Mouse (Mus musculus) mature B cell (primary cell): ENCODE data around the gene Alx3.

Source experiments
- in situ Hi-C: fragments of 300-500 bp; cut with MboI; formaldehyde crosslinking; loops from 2 replicates; pipeline ENCODE4 v1.14.3; 2019

Gene Alx3

DNA sequence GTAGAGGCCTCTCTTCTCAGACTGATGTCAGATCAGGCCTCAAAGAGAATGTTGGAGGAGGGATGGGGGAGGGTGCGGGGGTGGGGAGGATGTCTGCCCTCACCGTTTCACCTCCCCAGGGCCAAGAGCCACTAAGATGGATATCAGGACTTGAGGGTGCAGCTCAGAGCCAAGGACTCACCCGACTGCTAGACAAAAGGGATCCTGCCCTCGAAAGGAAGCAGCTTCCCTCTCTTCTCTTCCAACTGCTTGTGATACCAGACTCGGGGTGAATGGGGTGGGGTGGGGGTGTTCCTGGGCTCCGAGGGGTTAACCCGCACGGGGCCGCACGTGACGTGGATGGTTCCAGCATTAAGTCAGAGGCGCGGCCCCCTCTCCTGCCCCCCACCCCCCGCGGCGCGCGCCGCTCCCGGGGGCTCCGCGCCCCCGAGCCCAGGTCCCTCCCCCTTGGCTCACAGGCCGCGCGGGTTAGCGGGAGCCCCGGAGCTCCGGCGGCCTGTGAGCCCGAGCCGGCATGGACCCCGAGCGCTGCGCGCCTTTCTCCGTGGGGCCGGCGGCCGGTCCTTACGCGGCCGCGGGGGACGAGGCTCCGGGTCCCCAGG is at the start of gene Alx3:
Alx3 (plus strand) TSS at position 370 of the 602 bp plus-strand sequence.
- in situ Hi-C loops, result no loop called here

- in situ Hi-C loops, result no loop called here
Observed at GRCm38 (mm10) chr3:107545278-107545677, 49.6 kb upstream of the Alx3 start.

DNA sequence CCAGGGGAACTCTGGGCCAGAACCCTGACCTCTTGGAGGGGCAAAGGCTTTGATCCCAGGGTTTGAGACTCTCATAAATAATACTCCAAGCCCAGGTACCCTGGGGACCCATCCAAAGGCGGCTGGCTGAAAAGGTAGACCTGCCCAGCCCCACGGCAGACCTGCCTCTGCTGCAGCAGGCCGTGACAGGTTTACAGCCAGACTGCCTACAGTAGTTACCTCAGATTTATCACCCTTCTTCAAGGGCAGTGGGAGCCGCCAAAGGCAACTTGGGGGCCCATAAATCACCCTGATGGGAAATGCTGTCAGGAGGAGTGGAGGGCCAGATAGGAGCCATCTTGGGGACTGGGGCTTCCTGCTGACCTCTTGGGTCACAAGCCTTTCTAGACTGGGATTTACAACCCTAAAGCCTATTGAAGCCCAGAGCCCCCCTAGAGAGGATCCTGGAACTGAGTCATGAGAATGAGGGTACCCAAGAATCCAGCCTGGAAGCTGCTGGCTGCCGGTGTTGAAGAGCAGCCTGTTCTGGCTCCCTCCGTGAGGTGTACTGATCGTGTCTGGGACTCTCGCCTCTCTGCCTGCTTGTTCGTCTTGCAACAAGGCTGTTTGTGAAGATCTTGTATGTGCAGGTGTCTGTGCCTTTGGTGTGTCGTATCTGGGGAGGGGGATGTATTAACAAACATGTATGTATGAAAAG is 49.0 kb upstream of the Alx3 start:
- in situ Hi-C loops, result no loop called here

DNA sequence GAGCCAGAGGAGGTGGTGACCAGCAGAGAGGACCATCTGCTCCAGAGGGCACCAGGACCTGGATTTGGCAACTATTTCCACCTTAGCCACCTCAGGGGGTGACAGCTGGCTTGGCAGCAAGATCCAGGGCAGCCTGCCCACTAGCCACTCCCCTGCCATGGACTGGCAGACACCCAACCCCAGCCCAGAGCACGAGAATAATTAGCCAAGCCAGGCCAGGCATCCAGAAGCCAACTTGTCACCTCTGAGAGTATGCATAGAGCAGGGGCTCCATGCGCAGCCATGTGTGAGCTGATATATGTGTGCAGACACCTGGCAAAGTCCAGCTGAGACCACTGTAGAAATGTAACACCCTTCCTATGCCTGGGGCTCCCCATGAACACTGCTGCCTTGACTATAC is 47.9 kb upstream of the Alx3 start:
- in situ Hi-C loops, result no loop called here

DNA sequence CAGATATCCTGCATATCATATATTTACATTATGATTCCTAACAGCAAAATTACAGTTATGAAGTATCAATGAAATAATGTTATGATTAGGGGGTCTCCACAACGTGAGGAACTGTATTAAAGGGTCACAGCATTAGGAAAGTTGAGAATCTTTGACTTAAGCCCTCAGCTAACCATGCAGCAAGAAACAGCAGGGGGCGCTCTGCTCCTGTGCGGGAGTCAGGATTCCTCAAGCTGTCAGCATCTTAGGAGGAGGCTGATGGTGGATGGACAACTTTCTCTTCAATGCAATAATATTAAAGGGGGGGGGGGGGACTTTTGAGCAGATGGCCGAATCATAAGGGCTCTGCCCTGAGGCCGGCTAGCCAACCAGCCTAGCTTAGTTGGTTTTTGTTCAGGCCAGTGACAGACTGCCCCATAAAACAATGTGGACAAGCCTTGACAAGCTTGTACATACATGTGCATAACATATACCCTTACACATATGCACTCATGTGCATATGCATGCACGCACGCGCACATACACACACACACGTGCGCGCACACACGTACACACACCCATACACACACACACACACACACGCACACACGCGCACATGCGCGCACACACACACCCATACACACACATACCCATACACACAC is 44.3 kb upstream of the Alx3 start:
- in situ Hi-C loops, result no loop called here

DNA sequence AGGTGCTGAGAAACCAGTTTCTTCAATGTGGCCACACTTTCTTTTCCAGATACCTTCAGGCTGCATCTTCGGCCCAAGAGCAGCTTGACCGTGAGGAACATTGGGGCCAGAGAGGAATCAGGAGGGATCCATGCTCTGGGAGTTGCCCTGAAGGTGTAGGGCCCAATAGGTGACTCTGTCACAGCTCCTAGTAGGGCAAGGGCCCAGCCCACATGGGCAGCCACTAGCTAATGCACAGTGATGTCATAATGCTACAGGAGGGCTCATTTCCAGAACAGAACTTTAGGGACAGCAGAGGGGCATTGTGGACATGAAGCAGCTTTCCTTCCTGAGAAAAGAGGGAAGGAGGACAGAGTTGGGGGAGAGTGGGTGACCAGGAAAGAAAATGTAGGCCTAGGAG is 40.0 kb upstream of the Alx3 start, which contains the start of gene Ubl4b:
Ubl4b (minus strand) TSS at position 232 of the 400 bp plus-strand sequence.
- in situ Hi-C loops, result no loop called here

GRCm38 (mm10) chr3:107558740-107559139 is 36.1 kb upstream of the Alx3 start:
- in situ Hi-C loops, result no loop called here

DNA sequence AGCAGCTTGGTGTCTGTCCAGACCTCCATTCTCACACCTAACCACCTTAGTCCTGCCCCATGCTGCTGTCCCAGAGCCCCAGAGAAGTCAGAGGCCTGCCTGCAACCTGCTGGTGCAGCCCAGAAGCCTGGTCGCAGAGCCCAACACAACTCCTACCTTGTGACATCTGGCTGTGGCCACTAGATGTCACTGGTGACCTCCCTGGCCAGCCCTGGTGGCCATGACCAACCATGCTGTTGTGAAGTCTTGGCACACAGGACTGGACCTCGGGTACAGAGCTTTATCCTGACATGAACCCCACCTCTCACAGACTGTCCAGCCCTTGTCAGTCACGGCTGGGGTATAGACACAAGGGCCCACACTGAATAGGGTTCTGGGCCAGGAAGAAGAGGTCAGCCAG is 35.6 kb upstream of the Alx3 start:
- in situ Hi-C loops, result no loop called here

DNA sequence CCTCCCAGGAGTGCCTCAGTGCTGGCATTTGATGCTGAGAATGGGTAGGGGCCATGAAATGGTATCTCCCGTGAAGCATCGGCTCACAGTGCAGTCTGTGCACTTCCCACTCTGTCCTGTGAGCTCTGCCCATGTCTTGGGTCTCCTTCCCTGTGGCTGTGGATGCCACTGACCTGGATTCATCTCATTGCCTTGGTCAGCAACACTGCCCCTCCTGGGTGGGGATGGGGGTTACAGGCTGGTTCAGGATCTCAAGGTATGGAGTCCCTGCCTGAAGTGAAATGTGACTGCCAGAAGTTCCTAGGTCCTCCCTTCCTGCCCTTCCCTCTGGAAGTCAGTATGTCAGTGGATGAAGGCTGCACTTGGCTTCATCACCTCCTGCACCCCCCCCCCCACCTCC is 32.7 kb upstream of the Alx3 start:
- in situ Hi-C loops, result no loop called here

DNA sequence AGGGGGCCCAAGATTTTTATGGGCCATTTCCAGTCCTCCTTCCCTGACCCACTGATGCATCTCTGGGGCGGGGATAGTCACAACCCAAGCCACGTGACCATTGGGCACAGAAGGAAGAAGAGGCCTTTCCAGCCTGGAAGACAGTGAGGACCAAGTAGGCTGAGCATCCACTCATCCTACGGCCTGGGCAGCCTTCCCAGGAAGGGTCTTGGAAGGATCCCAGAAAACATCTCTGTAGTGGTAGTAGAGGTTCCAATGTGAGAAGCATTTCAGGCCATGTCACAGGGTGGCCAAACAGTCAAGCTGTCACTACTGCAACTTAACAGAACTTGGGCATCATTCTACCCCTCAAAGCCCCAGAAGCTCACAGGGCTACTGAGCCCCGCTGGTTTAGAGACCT is 32.2 kb upstream of the Alx3 start:
- in situ Hi-C loops, result no loop called here

GRCm38 (mm10) chr3:107563880-107564279 is 31.0 kb upstream of the Alx3 start:
- in situ Hi-C loops, result no loop called here

- in situ Hi-C loops, result no loop called here
Observed at GRCm38 (mm10) chr3:107565331-107565730, 29.5 kb upstream of the Alx3 start.

GRCm38 (mm10) chr3:107567766-107568165 is 27.1 kb upstream of the Alx3 start:
- in situ Hi-C loops, result no loop called here

- in situ Hi-C loops, result no loop called here
Observed at GRCm38 (mm10) chr3:107568721-107569120, 26.1 kb upstream of the Alx3 start.

DNA sequence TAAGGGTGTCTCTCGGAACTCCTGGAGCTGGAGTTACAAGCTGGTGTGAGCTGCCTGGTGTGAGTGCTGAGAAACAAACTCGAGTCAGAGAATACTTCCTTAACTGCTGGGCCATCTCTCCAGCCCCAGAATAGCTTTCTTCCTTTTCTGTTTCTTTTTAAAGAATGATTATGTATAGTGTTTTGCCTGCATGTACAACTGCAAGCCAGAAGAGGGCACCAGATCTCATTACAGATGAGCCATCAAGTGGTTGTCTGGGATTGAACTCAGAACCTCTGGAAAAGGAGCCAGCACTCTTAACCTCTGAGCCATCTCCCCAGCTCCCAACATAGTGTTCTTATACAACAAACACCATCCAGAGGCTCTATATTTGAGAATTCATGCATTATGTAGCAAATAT is 23.6 kb upstream of the Alx3 start:
- in situ Hi-C loops, result no loop called here

GRCm38 (mm10) chr3:107576807-107577206 is 18.0 kb upstream of the Alx3 start:
- in situ Hi-C loops, result no loop called here

GRCm38 (mm10) chr3:107577810-107578390 is 16.9 kb upstream of the Alx3 start:
- in situ Hi-C loops, result no loop called here

GRCm38 (mm10) chr3:107579466-107579865 is 15.4 kb upstream of the Alx3 start:
- in situ Hi-C loops, result no loop called here

- in situ Hi-C loops, result no loop called here
Observed at GRCm38 (mm10) chr3:107581103-107582010, 13.5 kb upstream of the Alx3 start.

DNA sequence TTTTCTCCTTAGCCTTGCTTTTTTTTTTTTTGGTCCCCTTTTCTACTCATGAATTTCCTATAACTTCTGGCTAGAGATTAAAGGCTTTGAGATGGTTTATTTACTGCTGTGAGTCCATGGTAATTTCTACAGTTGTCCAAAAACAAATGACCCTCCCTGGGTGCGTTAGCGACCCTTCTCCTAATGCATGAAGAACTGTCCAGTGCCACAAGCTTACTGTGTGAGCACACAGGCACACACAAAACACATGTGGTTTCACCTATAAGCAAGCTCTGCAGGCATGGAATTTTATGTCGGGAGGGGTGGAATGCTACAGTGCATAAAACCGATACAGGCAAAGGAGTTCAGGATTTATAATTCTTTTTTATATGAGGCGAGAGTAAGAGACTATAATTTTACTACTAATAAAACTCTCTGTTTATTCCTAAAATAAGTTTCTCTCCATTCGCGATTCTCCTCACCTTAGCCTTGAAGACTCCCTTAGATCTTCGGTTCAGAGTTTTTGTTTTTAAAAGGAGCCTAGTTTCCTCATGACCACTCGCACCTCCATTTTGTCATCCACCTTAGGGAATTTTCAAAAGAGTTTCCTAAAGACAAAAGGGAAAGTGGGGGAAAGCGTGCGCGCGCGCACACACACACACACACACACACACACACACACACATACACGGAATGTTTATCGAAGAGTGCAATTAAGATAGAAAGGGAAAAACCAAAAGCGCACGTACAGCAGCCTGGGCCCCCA is 12.5 kb upstream of the Alx3 start:
- in situ Hi-C loops, result no loop called here
